Mouse (Mus musculus): ENCODE results near the gene Gm13043.
"Not testable (repeated sequence)": the region's sequence is repeated elsewhere in the genome, so short reads cannot be mapped to it uniquely, and the experiment has no call there.

Gene Gm13043

GRCm38 (mm10) chr4:143511043-143511442, at the start of gene Gm13043:
Gene Gm13043 (plus strand): TSS chr4:143511343.
- DNase-seq (ENCODE audit: low spot score), result no peak

- not testable (repeated sequence) for DNase-seq (ENCODE audit: low spot score)
These were observed 24.5 kb downstream of the Gm13043 start, which contains the start of gene Gm13040 for GRCm38 (mm10) chr4:143535654-143536053. Gene Gm13040 (plus strand): TSS chr4:143535954.

- not testable (repeated sequence) for DNase-seq (ENCODE audit: low spot score)
These were observed 40.3 kb downstream of the Gm13043 start, which contains the start of the genes BC080695 and Gm13057 for GRCm38 (mm10) chr4:143551400-143551799. Gene BC080695 (plus strand): TSS chr4:143551700. Gene Gm13057 (plus strand): TSS chr4:143551709.

Measured in testis, postnatal 14 days (tissue).